Mouse (Mus musculus): ENCODE data around the gene Adck2.

GRCm38 (mm10) chr6:39537276-39537675 is 36.4 kb upstream of the Adck2 start:
- TF ChIP-seq POLR2A (IDR thresholded peaks at IDR 0.05; ENCODE audit: borderline replicate concordance, control insufficient read depth, low read depth, low read length) = no peak
- TF ChIP-seq CTCF (IDR thresholded peaks at IDR 0.05; ENCODE audit: control insufficient read depth, insufficient read depth, low read length) = no peak

Measured in bone marrow, adult 2 months (tissue).